Mouse (Mus musculus) liver, embryonic 14.5 days (tissue): ENCODE measurements at regions not wholly inside any gene's neighbourhood (a gene's known extent, or its start where the extent isn't known, plus 50 kb on each side); places are given as distances from the start of the nearest gene placed in this dataset.
"Not testable (repeated sequence)": the region's sequence is repeated elsewhere in the genome, so short reads cannot be mapped to it uniquely, and the experiment has no call there.

Experiments
- ATAC-seq: fragments of 200-750 bp; cut with Nextera tagmentation; 2 replicates; pipeline ENCODE4 v1.8.0; 2017; ENCODE audit warnings: moderate number of reproducible peaks, mild to moderate bottlenecking, moderate library complexity; ENCODE audit not compliant: insufficient read depth
- DNase-seq, 3 experiments: peaks; one replicate each; pipeline ENCODE4 v3.0.0-alpha.2; 2012 to 2013; ENCODE audit warnings: low read depth in 3 of 3, low spot score in 3 of 3
- H3K27ac ChIP-seq: fragments of 300-500 bp; sonication (generic); 2 replicates; pipeline ENCODE4 v1.5.1; 2014; ENCODE audit warnings: moderate library complexity, mild to moderate bottlenecking, control low read depth, inconsistent platforms
- H3K27me3 ChIP-seq: fragments of 300-500 bp; sonication (generic); 2 replicates; pipeline ENCODE4 v1.6.1; 2014; ENCODE audit warnings: mild to moderate bottlenecking, low read length, moderate library complexity; ENCODE audit not compliant: control insufficient read depth, insufficient read depth
- H3K36me3 ChIP-seq: fragments of 300-500 bp; sonication (generic); replicated peaks from 2 replicates; pipeline ENCODE4 v1.6.1; 2014; ENCODE audit warnings: low read depth; ENCODE audit not compliant: control insufficient read depth, insufficient read depth
- H3K4me1 ChIP-seq, 2 experiments: fragments of 200-500 bp in 1 of 2; fragments of 300-500 bp in 1 of 2; sonication (generic) in 1 of 2; replicated peaks; 2 replicates each; pipeline ENCODE4 v1.6.1; 2012 to 2014; ENCODE audit warnings: antibody characterized with exemption in 1 of 2, inconsistent platforms in 1 of 2, low read length in 1 of 2; ENCODE audit not compliant: control insufficient read depth in 2 of 2, insufficient read depth in 2 of 2
- H3K4me2 ChIP-seq: fragments of 300-500 bp; sonication (generic); 2 replicates; pipeline ENCODE4 v1.6.1; 2014; ENCODE audit warnings: low read depth, mild to moderate bottlenecking, control low read depth, moderate library complexity
- H3K4me3 ChIP-seq, 2 experiments: fragments of 200-500 bp in 1 of 2; fragments of 300-500 bp in 1 of 2; sonication (generic) in 1 of 2; 2 replicates each; pipeline ENCODE4 v1.5.1; 2012 to 2014; ENCODE audit warnings: low read depth in 2 of 2, low read length in 2 of 2, mild to moderate bottlenecking in 2 of 2, control low read depth in 1 of 2, inconsistent platforms in 1 of 2, moderate library complexity in 1 of 2; ENCODE audit not compliant: insufficient read depth in 1 of 2
- H3K9ac ChIP-seq: fragments of 300-500 bp; sonication (generic); replicated peaks from 2 replicates; pipeline ENCODE4 v1.6.1; 2014; ENCODE audit warnings: mild to moderate bottlenecking, control low read depth, moderate library complexity
- H3K9me3 ChIP-seq: fragments of 300-500 bp; sonication (generic); 2 replicates; pipeline ENCODE4 v1.6.1; 2016; ENCODE audit warnings: low read length, mixed read lengths; ENCODE audit not compliant: control insufficient read depth
- CTCF ChIP-seq: IDR thresholded peaks from 2 replicates; pipeline ENCODE4 v1.5.1; 2016; ENCODE audit warnings: antibody characterized with exemption, low read depth, control low read depth
- EP300 ChIP-seq: IDR thresholded peaks from 2 replicates; pipeline ENCODE4 v1.6.1; 2016; ENCODE audit warnings: antibody characterized with exemption, low read depth
- WGBS: fragments of 180-500 bp; shearing (Covaris S2); extraction: QIAGEN DNeasy Blood & Tissue Kit; methylation state at CpG from one replicate; pipeline ENCODE4 v1.1.7; 2014; ENCODE audit not compliant: insufficient replicate concordance; 5-methylcytosine and 5-hydroxymethylcytosine counted together

DNA sequence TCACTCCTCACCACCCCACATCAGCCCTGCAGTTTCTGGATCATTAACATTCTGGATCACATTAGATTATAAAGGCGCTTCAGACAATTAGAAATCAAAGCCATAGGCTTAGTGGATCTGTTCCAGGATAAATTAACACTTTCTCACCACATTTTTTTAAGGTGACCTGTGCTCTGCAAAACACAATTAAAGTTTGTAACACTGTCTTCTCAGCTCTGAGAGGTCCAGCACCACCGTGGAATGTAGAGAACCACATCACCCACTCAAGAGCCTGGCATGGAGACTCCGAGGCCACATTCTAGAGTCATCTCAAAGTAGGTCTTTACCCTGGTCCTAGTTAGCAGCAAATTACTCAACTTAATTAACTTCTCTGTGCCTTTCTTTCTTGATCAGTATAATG, 58.4 kb upstream of the Galnt18 start:
- TF ChIP-seq CTCF (no peak), EP300 (no peak)
- Histone ChIP-seq H3K36me3 (no peaks in the 10 kb centered on the region), H3K4me3 (no peak overlapping the region), H3K27ac (no peak overlapping the region), H3K4me1 (no peaks in the 10 kb centered on the region), H3K4me2 (no peak overlapping the region), H3K9ac (no peak overlapping the region), H3K27me3 (no peaks in the 10 kb centered on the region), H3K9me3 (no peaks in the 10 kb centered on the region)
- WGBS, result 58% methylated on average over 3 of the region's 3 CpGs
- no peak for ATAC-seq
- DNase-seq, result no peak

DNA sequence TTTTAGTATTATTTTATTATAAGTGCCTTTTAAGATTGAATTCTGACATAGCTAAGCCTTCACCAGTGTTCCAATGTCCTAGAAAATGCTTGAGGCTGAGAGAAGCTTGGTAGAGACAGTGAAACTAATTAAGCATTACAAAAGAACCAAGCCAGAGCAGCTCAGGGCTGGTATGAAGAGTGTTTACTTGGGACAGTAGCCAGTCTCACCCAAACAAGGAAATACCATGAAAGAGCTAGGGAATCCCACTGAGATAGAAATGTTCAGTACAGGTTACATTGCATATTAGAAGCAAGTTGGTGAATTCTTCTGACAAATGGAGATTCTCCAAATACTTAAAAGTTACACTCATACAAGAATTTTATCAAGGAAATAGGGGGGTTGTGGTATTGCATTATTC, 54.6 kb upstream of the Galnt18 start:
- not testable (repeated sequence) for ATAC-seq, H3K27me3 ChIP-seq, H3K4me3 ChIP-seq, H3K36me3 ChIP-seq, H3K9me3 ChIP-seq, H3K4me1 ChIP-seq, H3K27ac ChIP-seq, H3K4me2 ChIP-seq, DNase-seq, H3K9ac ChIP-seq

DNA sequence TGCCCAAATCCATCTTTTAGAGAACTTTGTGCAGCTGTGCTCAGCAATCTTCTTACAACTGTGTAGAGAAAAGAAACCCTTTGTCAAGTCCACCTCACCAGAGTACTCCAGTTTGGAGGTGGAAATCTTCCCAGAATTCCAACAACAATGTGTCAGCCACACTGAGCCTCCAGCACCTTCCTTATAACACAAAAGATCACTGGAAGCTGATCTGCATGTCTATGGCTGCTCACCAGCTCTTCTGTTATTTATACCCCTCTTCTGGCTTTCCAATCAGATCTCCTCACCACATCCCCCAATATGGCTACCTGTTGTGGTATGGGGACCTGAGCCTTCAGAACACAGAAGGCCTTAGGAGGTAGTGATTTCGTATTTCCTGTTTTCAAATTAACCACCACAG, 50.2 kb upstream of the Galnt18 start:
- WGBS, result 39% methylated on average over 1 of the region's 1 CpGs
- no peak for ATAC-seq
- Histone ChIP-seq H3K27ac (no peak overlapping the region), H3K36me3 (no peaks in the 10 kb centered on the region), H3K9ac (no peak overlapping the region), H3K4me2 (no peak overlapping the region), H3K4me3 (no peak overlapping the region), H3K27me3 (no peaks in the 10 kb centered on the region), H3K9me3 (no peaks in the 10 kb centered on the region), H3K4me1 (no peaks in the 10 kb centered on the region)
- TF ChIP-seq EP300 (no peak), CTCF (no peak)
- no peak for DNase-seq
